Mouse (Mus musculus) neural tube, embryonic 12.5 days (tissue): Measurements from ENCODE around the gene Ppp1r9a. TPM values are rescaled to one million over a fixed set of nuclear protein-coding genes. Genes with fewer than 3 reads are reported as not detected.

Experiments
- ATAC-seq: fragments of 200-750 bp; cut with Nextera tagmentation; 2 replicates; pipeline ENCODE4 v1.8.0; 2017; ENCODE audit warnings: low read depth, mild to moderate bottlenecking, moderate TSS enrichment, moderate library complexity; ENCODE audit not compliant: low FRiP score
- H3K27ac ChIP-seq: fragments of 300-500 bp; sonication (generic); 2 replicates; pipeline ENCODE4 v1.5.1; 2016
- H3K27me3 ChIP-seq: fragments of 300-500 bp; sonication (generic); replicated peaks from 2 replicates; pipeline ENCODE4 v1.6.1; 2016; ENCODE audit warnings: mild to moderate bottlenecking
- H3K36me3 ChIP-seq: fragments of 300-500 bp; sonication (generic); 2 replicates; pipeline ENCODE4 v1.6.1; 2016; ENCODE audit warnings: mild to moderate bottlenecking
- H3K4me1 ChIP-seq: fragments of 300-500 bp; sonication (generic); 2 replicates; pipeline ENCODE4 v1.6.1; 2016
- H3K4me2 ChIP-seq: fragments of 300-500 bp; sonication (generic); replicated peaks from 2 replicates; pipeline ENCODE4 v1.6.1; 2016; ENCODE audit warnings: mild to moderate bottlenecking
- H3K4me3 ChIP-seq: fragments of 300-500 bp; sonication (generic); 2 replicates; pipeline ENCODE4 v1.5.1; 2016
- H3K9ac ChIP-seq: fragments of 300-500 bp; sonication (generic); 2 replicates; pipeline ENCODE4 v1.6.1; 2016; ENCODE audit warnings: mild to moderate bottlenecking
- H3K9me3 ChIP-seq: fragments of 300-500 bp; sonication (generic); 2 replicates; pipeline ENCODE4 v1.6.1; 2016; ENCODE audit warnings: mild to moderate bottlenecking
- WGBS: fragments of 180-500 bp; shearing (Covaris S2); methylation state at CpG from one replicate; pipeline ENCODE4 v1.1.7; 2016; 5-methylcytosine and 5-hydroxymethylcytosine counted together
- polyA plus RNA-seq: library from polyadenylated mRNA; unstranded; fragments of >200 nt; fragmentation: Nextera tagmentation; extraction: Ambion mirVana; gene quantifications from 2 replicates; pipeline ENCODE4 v1.2.1, GENCODE M21; 2016

The Ppp1r9a gene
- polyA plus RNA-seq, 1 experiment from 2014 or later, result 24.8 TPM

DNA sequence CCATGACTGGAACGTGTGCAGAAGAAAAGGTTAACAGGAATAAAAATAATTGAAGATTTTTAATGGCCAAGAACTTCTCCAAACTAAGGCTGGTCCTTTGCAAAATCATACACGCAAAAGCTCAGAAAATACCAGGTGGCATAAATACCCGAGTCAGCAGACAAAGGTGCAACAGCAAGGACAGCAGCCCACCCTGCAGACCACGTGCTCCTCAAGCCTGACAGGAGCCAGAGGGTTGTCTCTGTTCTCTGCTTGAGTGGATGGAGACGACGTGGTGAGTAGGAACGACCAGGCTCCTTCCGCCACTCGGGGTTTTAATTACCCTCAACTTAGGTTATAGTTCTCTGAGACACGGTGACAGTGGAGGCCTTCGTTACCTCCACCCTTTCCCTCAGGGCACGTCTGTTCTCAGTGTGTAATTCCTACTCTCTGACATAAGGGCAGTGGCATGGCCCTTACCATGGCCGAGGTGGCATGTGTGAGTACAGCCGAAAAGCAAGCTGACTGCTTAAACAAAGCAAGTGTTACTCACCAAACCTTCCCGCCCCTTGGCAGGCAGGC is 91.0 kb downstream of the Ppp1r9a start:
- Histone ChIP-seq H3K27ac (no peak overlapping the region), H3K4me1 (peaks cover 14% of the 10 kb centered on the region; the same call in 1 of the 2 replicates), H3K9ac (no peak overlapping the region), H3K4me2 (0 out of 2 replicates have a peak overlapping the region, but pooled peaks have one; percentile 6), H3K36me3 (no peaks in the 10 kb centered on the region), H3K9me3 (no peaks in the 10 kb centered on the region), H3K4me3 (no peak overlapping the region), H3K27me3 (no peaks in the 10 kb centered on the region)
- WGBS, result 52% methylated on average over 15 of the region's 15 CpGs
- peak; percentile 46 for ATAC-seq

DNA sequence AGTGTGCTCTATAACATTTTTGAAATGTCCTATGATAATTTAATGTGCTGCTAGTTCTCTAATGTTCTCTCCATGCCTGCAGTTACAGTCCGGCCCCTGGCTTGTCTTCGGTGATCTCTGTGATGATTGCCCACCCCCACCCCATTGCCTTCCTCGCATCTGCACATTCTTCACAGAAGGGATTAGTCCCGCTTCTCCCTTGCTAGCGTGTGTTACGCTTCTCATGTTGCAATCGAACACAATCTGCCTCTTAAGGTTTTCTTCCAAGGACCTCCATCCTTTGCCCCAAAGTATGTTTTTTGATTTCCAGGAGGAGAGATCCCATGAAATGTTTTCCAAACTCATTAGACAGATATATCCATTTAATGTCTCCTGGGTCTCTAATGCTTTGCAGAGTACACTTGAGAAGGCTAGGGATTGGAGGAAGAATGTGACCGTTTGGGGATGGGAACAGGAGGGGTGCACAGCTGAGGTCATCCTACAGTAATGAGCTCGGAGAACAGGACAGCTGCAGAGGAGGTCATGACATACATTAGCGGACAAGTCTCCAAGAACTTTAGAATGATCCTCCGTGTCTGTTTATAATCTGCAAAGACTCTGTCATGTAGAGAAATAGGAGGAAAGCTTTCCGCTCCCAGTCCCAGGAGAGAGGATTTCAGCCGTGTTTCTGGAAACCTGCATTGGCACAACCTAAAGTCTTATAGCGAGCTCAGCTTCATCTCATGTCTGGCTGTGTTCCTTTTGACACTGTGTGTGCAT is 91.6 kb downstream of the Ppp1r9a start:
- Histone ChIP-seq H3K9ac (no peak overlapping the region), H3K4me1 (peaks cover 14% of the 10 kb centered on the region; the same call in 1 of the 2 replicates), H3K4me3 (no peak overlapping the region), H3K4me2 (peak overlapping the region; percentile 6; the same call in 1 of the 2 replicates), H3K27me3 (no peaks in the 10 kb centered on the region), H3K27ac (no peak overlapping the region), H3K9me3 (no peaks in the 10 kb centered on the region), H3K36me3 (no peaks in the 10 kb centered on the region)
- 37% methylated on average over 14 of the region's 14 CpGs for WGBS
- ATAC-seq, result peak; percentile 54

DNA sequence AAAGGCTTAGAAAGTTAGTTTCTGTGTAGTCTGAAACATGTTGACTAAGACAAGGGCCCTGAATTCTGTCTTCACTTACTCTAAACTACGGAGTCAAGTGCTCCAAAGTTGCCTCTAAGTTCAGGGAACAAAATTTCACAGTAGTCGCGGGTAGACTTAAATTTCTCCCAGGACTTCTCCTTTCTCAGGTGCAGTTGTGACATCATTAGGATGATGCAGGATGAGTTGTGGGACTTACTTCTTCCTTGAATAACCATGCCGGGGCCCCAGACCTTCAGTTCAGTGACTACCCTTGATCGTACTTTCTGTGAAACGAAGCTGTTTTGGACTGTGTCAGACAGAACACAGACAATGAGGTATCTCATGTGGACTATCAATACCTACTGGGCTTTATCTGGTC is 94.9 kb downstream of the Ppp1r9a start:
- Histone ChIP-seq H3K9me3 (no peaks in the 10 kb centered on the region), H3K4me1 (peaks cover 14% of the 10 kb centered on the region; the same call in 1 of the 2 replicates)
- WGBS, result 92% methylated on average over 6 of the region's 6 CpGs

DNA sequence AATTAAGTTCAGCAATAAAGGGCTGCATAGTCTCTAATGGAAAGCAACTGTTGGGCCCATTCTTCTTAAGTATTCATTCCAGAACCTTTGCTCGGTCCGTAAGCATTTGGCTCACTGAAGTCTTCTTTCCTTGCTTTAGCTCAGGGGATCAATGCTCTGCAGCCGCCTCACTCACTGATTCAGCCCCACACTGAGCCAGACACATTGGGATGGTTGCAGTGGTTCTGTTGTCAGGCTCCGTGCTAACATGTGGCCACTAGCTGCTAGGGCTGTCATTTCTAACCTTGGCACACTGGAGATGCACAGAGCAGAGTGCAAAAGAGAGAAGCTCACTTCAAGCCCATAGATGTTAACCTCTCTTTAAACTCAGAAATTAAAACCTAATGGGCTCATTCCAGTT is 96.2 kb downstream of the Ppp1r9a start:
- Histone ChIP-seq H3K4me3 (no peak overlapping the region), H3K9ac (no peak overlapping the region), H3K9me3 (no peaks in the 10 kb centered on the region), H3K27me3 (no peaks in the 10 kb centered on the region), H3K4me2 (no peak overlapping the region), H3K27ac (no peak overlapping the region), H3K4me1 (peaks cover 8% of the 10 kb centered on the region; the same call in 1 of the 2 replicates), H3K36me3 (no peaks in the 10 kb centered on the region)
- no peak for ATAC-seq
- 63% methylated on average over 4 of the region's 4 CpGs for WGBS

More for the DNA sequence above, 94.9 kb downstream of the Ppp1r9a start:
- Histone ChIP-seq H3K4me2 (no peak overlapping the region), H3K27ac (no peak overlapping the region), H3K27me3 (no peaks in the 10 kb centered on the region), H3K4me3 (no peak overlapping the region), H3K36me3 (no peaks in the 10 kb centered on the region), H3K9ac (no peak overlapping the region)
- ATAC-seq, result no peak

DNA sequence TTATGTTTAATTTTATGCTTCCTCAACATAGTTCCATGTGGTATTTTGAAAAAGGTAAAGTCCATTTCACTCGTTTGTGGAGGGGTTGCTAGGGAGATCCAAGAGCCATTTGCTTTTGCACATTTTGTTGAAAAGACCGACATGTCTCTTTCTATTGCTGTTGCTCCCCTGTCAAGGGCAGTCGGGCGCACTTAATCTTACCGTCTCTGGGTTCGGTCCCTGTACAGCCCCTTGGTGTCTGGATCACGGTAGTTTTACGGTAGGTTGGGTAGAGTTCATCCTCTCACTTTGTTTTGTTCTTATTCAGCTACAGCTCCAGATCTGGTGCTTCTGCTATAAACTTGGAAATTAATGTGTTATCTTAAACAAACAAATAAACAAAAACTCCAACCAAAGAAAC is 98.1 kb downstream of the Ppp1r9a start:
- Histone ChIP-seq H3K27ac (no peak overlapping the region), H3K36me3 (no peaks in the 10 kb centered on the region), H3K4me3 (no peak overlapping the region), H3K9me3 (no peaks in the 10 kb centered on the region), H3K4me1 (peaks cover 4% of the 10 kb centered on the region), H3K9ac (no peak overlapping the region), H3K27me3 (no peaks in the 10 kb centered on the region), H3K4me2 (no peak overlapping the region)
- ATAC-seq, result peak; percentile 37; the same call in 1 of the 2 replicates
- WGBS, result 35% methylated on average over 8 of the region's 8 CpGs

DNA sequence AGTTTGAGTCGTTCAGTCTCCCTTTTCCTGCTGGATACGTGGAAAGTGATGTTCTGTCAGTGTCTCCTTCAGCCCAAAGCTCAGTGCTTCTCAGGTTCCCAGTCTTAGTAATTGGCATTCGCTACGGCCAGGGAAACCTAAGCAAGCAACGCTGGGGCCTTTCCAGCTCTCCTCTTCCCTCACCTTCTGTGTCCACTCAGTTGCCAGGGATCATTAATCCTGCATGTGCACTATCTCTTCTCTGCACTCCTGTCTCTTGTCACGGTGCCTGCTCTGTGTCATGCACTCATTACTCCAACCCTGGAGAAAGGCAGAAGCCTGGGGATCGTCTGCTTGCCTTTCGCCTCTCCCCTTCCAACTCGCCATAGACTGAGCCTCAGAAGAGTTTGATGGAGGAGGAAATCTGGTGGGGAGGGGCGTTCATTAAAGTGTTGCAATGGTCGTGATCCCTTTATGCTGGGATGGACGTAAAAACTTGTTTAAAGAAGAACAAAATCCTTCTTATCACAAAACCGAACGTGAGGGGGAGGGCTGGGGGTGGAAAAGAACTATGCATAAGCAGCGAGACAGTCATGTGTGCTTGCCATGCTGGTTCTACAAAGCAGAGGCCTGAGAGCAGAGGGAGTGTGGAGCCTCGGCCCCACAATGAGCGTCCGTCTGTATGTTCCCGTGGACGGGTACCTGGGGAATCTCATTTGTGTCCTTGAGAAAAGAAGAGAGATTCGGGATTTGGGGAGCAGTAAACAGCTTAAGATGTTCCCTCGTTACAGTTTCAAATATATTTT is 103.0 kb downstream of the Ppp1r9a start:
- Histone ChIP-seq H3K4me1 (peaks cover 8% of the 10 kb centered on the region), H3K27me3 (no peaks in the 10 kb centered on the region), H3K4me2 (no peak overlapping the region), H3K9ac (no peak overlapping the region), H3K27ac (no peak overlapping the region), H3K36me3 (no peaks in the 10 kb centered on the region), H3K9me3 (no peaks in the 10 kb centered on the region), H3K4me3 (no peak overlapping the region)
- ATAC-seq, result no peak
- WGBS, result 69% methylated on average over 22 of the region's 22 CpGs

DNA sequence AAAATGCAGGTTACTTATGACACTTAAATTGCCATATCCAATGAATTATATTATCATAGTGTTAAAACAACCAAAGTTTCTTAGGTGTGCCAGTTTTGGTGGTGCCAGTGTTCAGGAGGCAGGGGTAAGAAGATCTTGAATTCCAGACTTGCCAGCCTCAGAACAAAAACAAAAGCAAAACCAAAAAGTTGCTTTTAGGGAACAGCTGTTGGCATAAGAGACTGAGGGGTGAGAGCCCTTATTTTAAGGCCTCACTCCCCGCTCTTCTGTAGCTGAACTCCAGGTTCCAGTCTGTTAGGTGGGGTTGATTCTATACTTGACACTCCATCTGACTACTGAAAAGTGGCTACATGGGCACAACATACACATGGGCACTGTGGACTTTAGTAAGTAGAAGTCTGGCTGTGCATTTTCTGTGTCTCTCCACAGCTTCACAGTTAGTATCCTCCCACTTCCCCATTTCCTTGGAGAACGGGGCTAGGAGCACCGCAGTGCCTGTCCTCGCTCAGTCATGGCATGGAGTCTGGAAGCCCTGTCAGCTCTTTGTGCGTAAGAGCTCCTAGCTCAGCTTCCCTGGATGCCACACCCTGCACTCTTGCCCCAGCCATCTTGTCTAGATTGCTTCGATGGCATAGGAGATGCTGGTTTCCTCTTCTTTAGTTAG is 103.7 kb downstream of the Ppp1r9a start:
- H3K9ac ChIP-seq, result no peak overlapping the region
- H3K9me3 ChIP-seq, result no peaks in the 10 kb centered on the region
- peaks cover 14% of the 10 kb centered on the region for H3K4me1 ChIP-seq
- no peaks in the 10 kb centered on the region for H3K36me3 ChIP-seq
- no peak overlapping the region for H3K4me3 ChIP-seq
- H3K27ac ChIP-seq, result no peak overlapping the region
- no peak overlapping the region for H3K4me2 ChIP-seq
- ATAC-seq, result no peak
- 91% methylated on average over 6 of the region's 6 CpGs for WGBS
- H3K27me3 ChIP-seq, result no peaks in the 10 kb centered on the region

DNA sequence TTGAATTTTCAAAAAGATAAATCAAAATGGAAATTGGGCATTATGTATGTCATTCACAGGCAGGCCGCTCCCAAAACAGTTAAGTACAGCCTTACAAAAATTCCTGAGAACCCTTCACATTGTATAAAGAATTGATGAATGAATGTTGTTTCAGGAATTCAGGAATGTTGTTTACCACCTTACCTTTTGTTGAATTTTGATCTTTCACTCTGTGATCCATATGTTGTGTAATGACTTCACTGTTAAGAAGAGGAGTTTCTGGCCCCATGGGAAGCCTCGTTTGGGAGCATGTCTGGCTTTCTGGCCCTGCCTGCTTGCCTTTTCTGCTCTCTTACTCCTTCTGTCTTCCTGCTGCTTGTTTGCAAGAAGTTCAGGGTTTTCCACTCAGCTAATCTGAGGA is 105.4 kb downstream of the Ppp1r9a start:
- Histone ChIP-seq H3K4me3 (no peak overlapping the region), H3K9me3 (no peaks in the 10 kb centered on the region), H3K27me3 (no peaks in the 10 kb centered on the region), H3K27ac (no peak overlapping the region), H3K9ac (no peak overlapping the region), H3K4me2 (no peak overlapping the region), H3K36me3 (no peaks in the 10 kb centered on the region), H3K4me1 (peaks cover 29% of the 10 kb centered on the region)
- WGBS, result 55% methylated on average over 2 of the region's 2 CpGs
- ATAC-seq, result no peak

DNA sequence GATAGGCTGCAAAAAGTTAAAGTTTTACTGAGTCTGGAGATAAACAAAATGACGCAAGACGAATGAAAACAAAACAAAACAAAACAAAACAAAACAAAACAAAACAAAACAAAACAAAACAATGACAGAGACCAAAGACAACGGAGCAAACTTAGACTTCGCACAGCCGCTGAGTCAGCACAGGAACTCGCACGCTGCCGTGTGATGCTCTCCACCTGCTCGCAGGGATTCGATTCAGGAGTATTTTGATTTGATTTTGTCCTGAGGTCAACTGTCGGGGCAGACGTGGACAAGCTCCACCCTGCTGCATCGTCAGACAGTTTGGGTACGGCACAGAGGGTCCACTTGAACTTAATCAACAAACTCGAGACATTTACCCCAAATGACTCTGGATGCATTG is 105.9 kb downstream of the Ppp1r9a start:
- H3K4me3 ChIP-seq, result no peak overlapping the region

DNA sequence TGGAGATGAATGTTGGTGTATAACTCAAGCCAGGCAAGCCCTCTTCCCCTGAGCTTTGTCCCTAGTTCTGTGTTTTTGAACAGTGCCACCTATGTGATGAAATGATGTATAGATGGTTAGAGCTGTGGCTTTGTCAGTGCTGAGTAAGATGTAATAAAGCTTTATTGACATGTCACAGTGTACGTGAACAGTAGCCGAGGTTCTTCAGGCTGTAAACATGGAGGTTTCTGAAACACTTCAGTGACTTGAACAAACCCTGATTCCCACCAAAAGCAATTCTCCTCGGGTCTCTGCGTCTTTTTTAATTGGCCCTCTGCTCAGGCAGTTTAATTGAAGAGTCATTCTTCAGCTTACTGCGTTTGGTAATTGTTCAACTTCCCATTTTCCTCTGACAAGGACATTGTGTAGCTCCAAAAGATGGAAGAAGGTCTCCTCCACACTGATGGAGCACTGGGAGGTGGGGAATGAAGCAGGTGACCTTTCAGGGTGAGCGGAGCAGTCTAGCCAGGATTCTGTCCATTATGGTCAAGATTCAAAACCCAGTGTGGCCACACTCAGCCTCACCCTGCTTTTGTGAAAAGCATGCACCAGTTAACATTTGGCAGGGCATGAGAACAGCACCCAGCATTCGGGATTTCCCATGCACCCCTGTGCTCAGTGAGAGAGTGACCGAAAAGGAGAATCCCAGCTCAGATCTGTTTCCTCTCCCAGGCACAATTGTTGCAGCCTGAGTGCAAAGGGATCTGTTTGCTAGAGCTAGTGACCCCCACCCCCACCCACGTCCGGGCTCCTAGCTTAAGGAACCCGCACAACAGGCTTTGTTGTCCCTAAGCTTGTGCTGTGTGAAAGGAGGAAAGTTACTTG is 108.1 kb downstream of the Ppp1r9a start:
- Histone ChIP-seq H3K4me1 (peaks cover 28% of the 10 kb centered on the region), H3K4me2 (peak overlapping the region; percentile 30), H3K27ac (no peak overlapping the region), H3K27me3 (no peaks in the 10 kb centered on the region), H3K9me3 (no peaks in the 10 kb centered on the region), H3K4me3 (no peak overlapping the region), H3K36me3 (no peaks in the 10 kb centered on the region), H3K9ac (no peak overlapping the region)
- WGBS, result 14% methylated on average over 11 of the region's 11 CpGs
- ATAC-seq, result peak; percentile 64

More for the DNA sequence above, 105.9 kb downstream of the Ppp1r9a start:
- ATAC-seq, result no peak
- H3K36me3 ChIP-seq, result no peaks in the 10 kb centered on the region
- H3K4me1 ChIP-seq, result peaks cover 30% of the 10 kb centered on the region
- no peak overlapping the region for H3K4me2 ChIP-seq
- no peak overlapping the region for H3K27ac ChIP-seq
- H3K9ac ChIP-seq, result no peak overlapping the region
- no peaks in the 10 kb centered on the region for H3K9me3 ChIP-seq
- 75% methylated on average over 15 of the region's 15 CpGs for WGBS
- H3K27me3 ChIP-seq, result no peaks in the 10 kb centered on the region

DNA sequence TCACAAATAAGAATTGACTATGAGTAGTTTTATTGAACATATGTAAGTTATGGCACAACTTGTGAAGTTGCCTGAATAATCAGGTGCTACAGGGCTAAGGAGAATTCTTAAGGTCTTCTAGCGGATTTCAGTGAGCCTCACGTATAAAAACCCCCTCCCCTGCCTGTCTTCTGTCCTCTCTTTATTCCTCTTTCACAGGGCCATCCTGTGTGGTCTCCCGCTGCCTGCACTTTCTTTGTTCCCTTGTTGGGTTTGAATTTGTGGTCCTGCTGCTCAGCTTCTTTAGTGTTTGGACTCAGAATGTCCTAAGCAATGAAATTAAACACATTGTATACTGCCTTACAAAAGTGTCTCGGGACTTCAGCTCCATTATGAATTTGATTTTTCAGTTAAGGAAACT is 110.1 kb downstream of the Ppp1r9a start:
- H3K27ac ChIP-seq, result no peak overlapping the region
- no peaks in the 10 kb centered on the region for H3K27me3 ChIP-seq
- H3K9ac ChIP-seq, result no peak overlapping the region
- H3K4me1 ChIP-seq, result peaks cover 28% of the 10 kb centered on the region
- H3K9me3 ChIP-seq, result no peaks in the 10 kb centered on the region
- no peak overlapping the region for H3K4me3 ChIP-seq
- 17% methylated on average over 4 of the region's 4 CpGs for WGBS
- H3K36me3 ChIP-seq, result no peaks in the 10 kb centered on the region
- H3K4me2 ChIP-seq, result no peak overlapping the region
- peak; percentile 57; the same call in 1 of the 2 replicates for ATAC-seq
